Mouse (Mus musculus) bone marrow, adult 2 months (tissue): Measurements from ENCODE around the gene Asxl2. TPM values are rescaled to one million over a fixed set of nuclear protein-coding genes. Genes with fewer than 3 reads are reported as not detected.

Experiments
- H3K27ac ChIP-seq: fragments of 200-500 bp; 2 replicates; pipeline ENCODE4 v1.5.1; 2012; ENCODE audit warnings: low read depth, mild to moderate bottlenecking, control low read depth, inconsistent platforms, low read length; ENCODE audit not compliant: control insufficient read depth, poor library complexity, insufficient read depth
- H3K4me1 ChIP-seq: fragments of 200-500 bp; 2 replicates; pipeline ENCODE4 v1.6.1; 2011; ENCODE audit warnings: low read length; ENCODE audit not compliant: control insufficient read depth, insufficient read depth
- H3K4me3 ChIP-seq: fragments of 200-500 bp; replicated peaks from 2 replicates; pipeline ENCODE3; 2011; ENCODE audit warnings: mild to moderate bottlenecking, low read depth, low read length, control low read depth; ENCODE audit not compliant: control insufficient read depth
- CTCF ChIP-seq: fragments of 200-500 bp; IDR thresholded peaks from 2 replicates; pipeline ENCODE4 v1.5.1; 2011; ENCODE audit warnings: low read length, control low read depth; ENCODE audit not compliant: control insufficient read depth, insufficient read depth
- POLR2A ChIP-seq: fragments of 200-500 bp; IDR thresholded peaks from 2 replicates; pipeline ENCODE4 v1.6.1; 2011; ENCODE audit warnings: low read depth, mild to moderate bottlenecking, control low read depth, low read length, borderline replicate concordance; ENCODE audit not compliant: control insufficient read depth
- WGBS: fragments of 180-500 bp; shearing (Covaris S2); methylation state at CpG from one replicate; pipeline ENCODE4 v1.1.7; 2018; 5-methylcytosine and 5-hydroxymethylcytosine counted together
- polyA plus RNA-seq: library from polyadenylated mRNA; stranded (reverse); fragments of >200 nt; gene quantifications from 2 replicates; pipeline ENCODE4 v1.2.4, GENCODE M21; 2011; ENCODE audit warnings: low replicate concordance; ENCODE audit not compliant: missing spikeins, insufficient read depth, insufficient read length

Asxl2 gene
- polyA plus RNA-seq, 1 experiment, result 19.3 TPM

DNA sequence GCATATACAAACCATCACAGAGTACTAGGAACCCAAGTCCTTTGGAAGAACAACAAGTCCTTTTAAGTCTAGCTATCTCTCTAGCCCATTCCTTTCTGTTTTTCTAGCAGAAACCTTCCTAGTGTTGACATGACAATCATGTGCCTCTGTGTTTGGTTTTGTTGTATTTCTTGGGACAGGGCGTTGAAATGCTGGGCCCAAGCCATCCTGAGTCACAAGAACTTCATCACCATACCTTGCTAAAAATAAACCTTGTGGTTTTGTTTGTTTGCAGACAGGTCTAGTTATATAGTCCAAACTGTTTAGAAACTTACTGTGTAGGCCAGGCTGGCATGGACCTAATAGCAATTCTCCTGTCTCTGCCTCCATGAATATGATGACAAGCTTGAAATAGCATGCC is 3.9 kb upstream of the Asxl2 start:
- no peak overlapping the region for H3K27ac ChIP-seq
- TF ChIP-seq POLR2A, result no peak
- no peak for TF ChIP-seq CTCF
- no peak overlapping the region for H3K4me3 ChIP-seq
- WGBS, result 82% methylated on average over 1 of the region's 1 CpGs
- H3K4me1 ChIP-seq, result peaks cover 1% of the 10 kb centered on the region; the same call in 1 of the 2 replicates

DNA sequence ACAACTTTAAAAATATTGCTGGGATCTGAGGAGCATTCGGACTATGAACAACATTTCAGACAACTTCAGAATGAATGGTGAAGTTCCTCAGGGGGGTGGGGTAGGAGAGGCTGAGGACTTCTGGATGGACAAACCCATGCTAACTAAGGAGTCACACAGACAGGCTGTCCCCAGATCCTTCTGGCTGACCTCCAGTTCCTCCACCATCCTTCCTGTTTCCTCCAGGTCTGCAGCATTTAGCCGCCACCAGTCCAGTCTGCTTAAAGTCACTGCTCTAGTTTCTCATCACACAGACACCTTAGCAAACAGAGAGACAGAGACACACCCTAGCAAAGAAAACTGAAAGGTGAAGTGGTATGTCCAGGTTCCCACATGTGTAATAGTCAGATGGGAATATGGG is 2.5 kb upstream of the Asxl2 start:
- peaks cover 1% of the 10 kb centered on the region; the same call in 1 of the 2 replicates for H3K4me1 ChIP-seq
- no peak overlapping the region for H3K4me3 ChIP-seq
- TF ChIP-seq CTCF, result no peak
- TF ChIP-seq POLR2A, result no peak
- no peak overlapping the region for H3K27ac ChIP-seq
- 62% methylated on average over 2 of the region's 2 CpGs for WGBS

DNA sequence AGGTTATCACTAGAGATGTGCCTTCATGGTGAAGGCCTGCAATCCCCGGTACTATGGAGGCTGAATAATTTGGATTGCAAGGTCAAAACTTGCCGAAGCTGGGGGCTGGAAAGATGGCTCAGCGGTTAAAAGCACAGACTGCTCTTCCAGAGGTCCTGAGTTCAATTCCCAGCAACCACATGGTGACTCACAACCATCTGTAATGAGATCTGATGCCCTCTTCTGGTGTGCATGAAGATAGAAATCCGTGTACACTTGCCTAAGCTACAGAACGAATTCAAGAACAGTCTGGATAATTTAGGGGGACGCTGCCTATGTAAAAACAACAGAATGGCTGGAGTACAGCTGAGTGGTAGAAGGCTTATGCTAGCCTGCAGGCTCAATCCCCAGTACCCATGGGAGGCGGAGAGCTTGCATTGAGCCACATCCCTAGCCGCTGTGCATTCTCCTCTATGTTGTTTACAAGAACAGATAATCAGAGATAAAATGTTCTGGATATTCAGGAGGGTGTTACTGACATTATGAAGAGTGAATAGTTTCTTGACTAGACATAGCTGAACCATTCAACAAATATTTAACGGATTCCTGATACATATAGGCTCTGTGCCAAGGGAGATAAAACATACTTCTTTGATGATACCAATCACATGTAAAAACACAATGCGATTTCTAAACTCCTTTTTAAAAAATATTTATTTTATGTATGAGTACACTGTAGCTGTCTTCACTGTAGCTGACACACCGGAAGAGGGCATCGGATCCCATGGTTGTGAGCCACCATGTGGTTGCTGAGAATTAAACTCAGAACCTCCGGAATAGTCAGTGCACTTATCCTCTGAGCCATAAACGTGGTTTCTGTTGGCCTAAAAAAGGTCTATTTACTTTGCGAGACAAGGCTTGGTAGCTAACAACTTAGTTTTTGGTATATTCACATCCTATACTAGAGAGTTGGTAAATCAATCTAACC is 999 bp upstream of the Asxl2 start:
- 37% methylated on average over 15 of the region's 15 CpGs for WGBS
- Histone ChIP-seq H3K4me1 (peaks cover 1% of the 10 kb centered on the region; the same call in 1 of the 2 replicates), H3K4me3 (peak overlapping the region; percentile 76), H3K27ac (no peak overlapping the region)
- TF ChIP-seq POLR2A (no peak), CTCF (0 out of 2 replicates have a peak, but pooled peaks have one; percentile 20)

DNA sequence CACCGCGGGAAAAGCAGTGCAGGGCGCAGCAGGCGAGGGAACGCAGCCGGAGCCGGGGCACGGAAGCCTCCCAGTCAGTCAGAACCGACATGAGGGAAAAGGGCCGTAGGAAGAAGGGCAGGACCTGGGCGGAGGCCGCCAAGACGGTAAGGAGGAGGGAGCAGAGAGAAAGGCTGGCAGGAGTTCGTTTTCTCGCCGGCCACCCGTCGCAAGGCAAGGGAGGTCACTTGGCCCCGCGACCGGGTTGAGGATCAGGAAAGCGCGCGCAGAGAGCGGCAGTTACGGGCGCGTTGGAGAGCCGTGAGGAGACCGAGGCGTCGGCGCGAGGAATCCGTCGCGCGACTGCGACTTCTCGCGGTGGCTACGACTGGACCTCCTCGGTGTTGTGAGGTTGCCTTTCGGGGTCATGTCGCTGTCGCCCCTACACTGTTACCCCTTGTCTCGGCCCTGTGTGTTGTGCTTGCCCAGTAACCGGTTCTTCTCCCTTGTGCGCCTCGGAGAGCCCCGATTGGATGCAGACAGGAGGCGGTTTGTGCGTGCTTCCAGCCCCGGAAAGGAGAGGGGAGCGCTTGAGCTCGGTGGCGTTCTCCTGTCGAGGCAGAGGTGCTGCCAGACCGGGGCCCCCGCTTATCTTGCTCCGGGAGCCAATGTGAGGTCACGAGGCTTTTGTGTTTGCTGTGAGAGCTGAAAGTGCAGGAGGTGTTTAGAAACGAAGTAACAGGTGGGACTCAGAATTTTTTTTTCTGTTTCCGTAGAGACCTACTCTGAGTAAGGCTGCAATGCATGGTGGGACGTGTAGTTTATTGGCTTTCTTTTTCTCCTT is 621 bp downstream of the Asxl2 start:
- Histone ChIP-seq H3K4me3 (peak overlapping the region; percentile 76), H3K27ac (peak overlapping the region; percentile 93), H3K4me1 (peaks cover 3% of the 10 kb centered on the region; the same call in 1 of the 2 replicates)
- TF ChIP-seq POLR2A (peak; percentile 46; the same call in 1 of the 2 replicates), CTCF (no peak)
- under 1% methylated on average over 65 of the region's 65 CpGs for WGBS

DNA sequence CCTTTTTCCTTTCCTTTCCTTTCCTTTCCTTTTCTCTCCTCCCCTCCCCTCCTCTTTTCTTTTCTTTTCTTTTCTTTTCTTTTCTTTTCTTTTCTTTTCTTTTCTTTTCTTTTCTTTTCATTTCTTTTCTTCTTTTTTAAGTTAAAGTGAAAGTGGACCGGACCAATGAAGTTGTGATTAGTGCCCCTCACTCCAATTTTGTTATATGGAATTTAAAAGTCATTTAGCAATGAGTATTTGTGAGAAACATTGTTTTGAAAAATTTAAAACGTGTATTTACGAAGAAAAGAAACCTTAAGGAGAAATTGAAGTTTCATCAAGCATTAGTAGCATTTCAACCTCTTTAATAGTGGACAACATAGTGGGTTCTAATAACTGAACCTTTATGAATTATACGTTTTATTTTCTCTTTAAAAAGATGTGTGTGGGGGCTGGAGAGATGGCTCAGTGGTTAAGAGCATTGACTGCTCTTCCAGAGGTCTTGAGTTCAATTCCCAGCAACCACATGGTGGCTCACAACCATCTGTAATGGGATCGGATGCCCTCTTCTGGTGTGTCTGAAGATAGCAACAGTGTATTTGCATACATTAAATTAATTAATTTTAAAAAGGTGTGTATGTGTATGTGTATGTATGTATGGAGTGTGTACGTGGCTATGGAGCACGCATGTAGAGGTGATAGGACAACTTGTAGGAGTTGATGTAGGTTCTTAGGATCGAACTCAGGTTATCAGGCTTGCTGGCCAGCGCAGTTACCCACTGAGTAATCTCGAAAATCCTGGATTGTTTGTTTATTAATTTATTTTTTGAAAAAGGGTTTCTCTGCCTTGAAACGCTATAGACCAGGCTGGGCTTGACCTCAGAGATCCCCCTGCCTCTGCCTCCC is 1.5 kb downstream of the Asxl2 start:
- 54% methylated on average over 11 of the region's 11 CpGs for WGBS
- peaks cover 3% of the 10 kb centered on the region; the same call in 1 of the 2 replicates for H3K4me1 ChIP-seq
- no peak overlapping the region for H3K27ac ChIP-seq
- peak overlapping the region; percentile 76 for H3K4me3 ChIP-seq
- no peak for TF ChIP-seq POLR2A
- no peak for TF ChIP-seq CTCF

DNA sequence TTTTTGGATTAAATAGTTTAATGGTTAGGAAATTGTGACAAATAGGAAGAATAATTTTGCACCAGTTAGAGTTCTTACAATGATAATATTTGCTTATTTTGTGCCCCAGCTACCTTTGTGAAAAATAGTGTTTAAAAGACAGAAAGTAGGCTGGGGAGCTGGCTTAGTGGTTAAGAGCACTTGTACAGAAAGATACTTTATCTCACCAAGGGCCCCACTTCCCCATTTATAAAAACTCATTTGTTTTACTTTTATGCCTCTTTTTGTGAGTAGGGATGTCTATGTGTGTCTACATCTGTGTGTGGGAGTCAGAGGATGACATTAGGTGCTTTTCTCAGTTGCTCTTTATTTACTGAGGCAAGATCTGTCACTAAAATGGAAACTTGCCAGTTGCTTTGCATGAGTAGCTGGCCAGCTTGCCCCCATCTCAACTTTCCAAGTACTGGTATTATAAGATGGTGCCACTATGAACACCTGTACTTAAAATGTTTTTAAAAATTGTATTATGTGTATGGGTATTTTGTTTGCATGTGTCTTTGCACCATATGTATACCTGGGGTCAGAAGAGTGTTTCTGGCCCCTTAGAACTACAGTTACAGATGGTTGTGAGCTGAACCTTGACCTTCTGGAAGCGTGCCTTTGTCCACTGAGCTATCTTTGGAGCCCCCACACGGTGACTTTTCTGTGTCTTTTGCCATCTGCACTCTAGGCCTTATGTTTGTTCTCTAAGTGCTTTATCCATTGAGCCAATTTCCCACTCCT is 3.2 kb downstream of the Asxl2 start:
- H3K4me1 ChIP-seq, result peaks cover 5% of the 10 kb centered on the region
- no peak overlapping the region for H3K27ac ChIP-seq
- 67% methylated on average over 2 of the region's 2 CpGs for WGBS
- no peak overlapping the region for H3K4me3 ChIP-seq
- no peak for TF ChIP-seq POLR2A
- TF ChIP-seq CTCF, result no peak

DNA sequence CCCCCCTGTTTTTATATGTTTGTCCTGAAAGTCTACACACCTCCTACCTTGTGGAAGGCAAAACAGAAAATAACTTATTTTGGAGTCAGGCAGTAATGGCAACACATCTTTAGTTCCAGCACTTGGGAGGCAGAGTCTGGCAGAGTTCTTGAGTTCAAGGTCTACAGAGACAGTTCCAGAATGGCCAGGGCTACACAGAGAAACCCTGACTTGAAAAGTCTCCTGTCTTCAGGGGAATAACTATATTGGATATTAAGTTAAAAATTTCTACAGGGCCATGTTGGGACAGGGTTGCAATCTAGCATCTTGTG is 3.7 kb downstream of the Asxl2 start:
- H3K4me1 ChIP-seq, result peaks cover 5% of the 10 kb centered on the region
- H3K4me3 ChIP-seq, result no peak overlapping the region
- TF ChIP-seq CTCF, result no peak
- TF ChIP-seq POLR2A, result no peak
- no peak overlapping the region for H3K27ac ChIP-seq
